Mouse (Mus musculus): ENCODE measurements around the gene Dnah5.

Gene Dnah5

DNA sequence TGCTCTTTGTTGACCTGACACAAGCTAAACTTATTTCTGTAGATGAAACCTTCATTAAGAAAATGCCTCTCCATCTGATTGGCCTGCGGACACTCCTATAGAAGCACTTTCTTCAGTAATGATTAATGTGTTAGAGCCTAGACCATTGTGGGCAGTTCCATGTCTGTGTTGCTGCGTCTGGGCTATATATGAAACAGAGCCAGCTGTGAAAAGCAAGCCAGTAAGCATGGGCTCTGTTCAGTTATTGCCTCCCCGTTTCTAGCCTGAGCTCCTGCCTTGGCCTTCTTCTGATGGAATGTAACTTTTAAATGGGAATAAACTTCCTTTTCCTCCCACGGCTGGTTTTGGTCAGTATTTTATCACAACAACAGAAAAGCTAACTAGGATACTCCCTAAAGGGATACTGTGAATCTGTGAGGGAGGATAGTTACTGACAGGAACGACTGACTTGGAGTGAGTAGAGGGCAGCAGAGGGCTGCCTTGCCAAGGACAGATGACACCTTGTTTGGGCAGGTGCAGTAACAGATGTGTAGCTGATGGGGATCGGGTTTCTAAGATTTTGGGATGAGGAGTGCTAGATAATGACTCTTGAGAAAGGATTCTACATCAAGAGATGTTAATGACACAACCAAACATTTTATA lies 270.3 kb downstream of the Dnah5 start:
- no peak for DNase-seq (ENCODE audit: low spot score)

DNA sequence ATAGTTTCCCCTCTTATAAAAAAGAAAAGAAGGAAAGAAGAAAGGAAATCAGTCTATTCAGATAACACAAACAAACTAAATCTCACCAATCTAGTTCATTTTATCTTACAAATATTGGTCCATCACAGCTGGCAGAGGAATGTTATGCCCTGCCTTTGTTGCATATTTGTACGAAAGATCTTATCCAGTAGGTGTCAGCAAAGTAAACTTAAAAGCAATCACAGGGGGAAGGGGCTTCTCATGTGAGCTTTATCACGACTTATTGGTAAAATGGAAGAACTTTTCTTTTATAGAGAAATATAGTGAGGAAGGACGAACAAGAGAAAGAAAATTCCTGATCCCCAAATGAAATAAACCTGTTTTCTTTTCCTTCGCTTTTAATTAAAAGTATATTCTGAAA lies 299.3 kb downstream of the Dnah5 start:
- no peak for DNase-seq (ENCODE audit: low spot score)

DNA sequence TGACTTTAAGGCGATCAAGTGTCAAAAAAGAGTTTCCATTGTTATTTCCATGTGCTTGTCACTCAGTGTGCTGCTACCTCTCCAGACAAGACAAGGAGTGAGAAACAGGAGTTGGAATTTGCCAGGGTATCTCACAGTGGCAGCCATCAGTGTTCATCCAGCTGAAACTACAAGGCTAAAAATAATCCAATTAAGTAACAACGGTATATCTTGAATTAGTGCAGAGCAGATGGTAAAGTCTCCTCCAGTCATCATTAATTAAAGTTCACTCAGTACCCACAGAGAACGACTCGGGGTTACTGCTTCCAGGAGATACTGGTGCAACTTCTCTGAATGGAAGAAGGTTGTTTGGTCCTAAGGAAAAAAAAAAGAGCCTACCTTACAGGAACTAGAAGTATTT lies 311.6 kb downstream of the Dnah5 start:
- DNase-seq (ENCODE audit: low spot score), result no peak

Data from MN1 (cell line).